Mouse (Mus musculus) embryonic fibroblast, embryonic 13.5 days (primary cell): ENCODE data around the gene Tmem63c. TPM values are rescaled to one million over a fixed set of nuclear protein-coding genes. Genes with fewer than 3 reads are reported as not detected.
A peak's percentile ranks its signal among the peaks of the same experiment; 100 is the strongest.

ENCODE experiments used
- H3K27ac ChIP-seq: 2 replicates; pipeline ENCODE4 v1.5.1; 2012; ENCODE audit warnings: low read length, control low read depth, inconsistent platforms; ENCODE audit not compliant: insufficient read depth
- H3K4me1 ChIP-seq: 2 replicates; pipeline ENCODE4 v1.6.1; 2011; ENCODE audit warnings: low read length; ENCODE audit not compliant: control insufficient read depth, insufficient read depth
- H3K4me3 ChIP-seq: 2 replicates; pipeline ENCODE4 v1.5.1; 2011; ENCODE audit warnings: mild to moderate bottlenecking, control low read depth, low read length; ENCODE audit not compliant: insufficient read depth
- CTCF ChIP-seq: IDR thresholded peaks from 2 replicates; pipeline ENCODE4 v1.5.1; 2011; ENCODE audit warnings: mild to moderate bottlenecking, control low read depth, low read length, moderate library complexity, borderline replicate concordance; ENCODE audit not compliant: insufficient read depth
- POLR2A ChIP-seq: IDR thresholded peaks from 2 replicates; pipeline ENCODE4 v1.6.1; 2011; ENCODE audit warnings: low read depth, mild to moderate bottlenecking, control low read depth, low read length, moderate library complexity
- polyA plus RNA-seq: library from polyadenylated mRNA; stranded (reverse); fragments of >200 nt; gene quantifications from 2 replicates; pipeline ENCODE4 v1.2.4, GENCODE M21; 2011; ENCODE audit warnings: low read depth; ENCODE audit not compliant: missing spikeins, insufficient read length

Tmem63c gene
- polyA plus RNA-seq, 1 experiment = not detected

- no peak for TF ChIP-seq POLR2A
- no peak for TF ChIP-seq CTCF
- H3K4me1 ChIP-seq = no peaks in the 10 kb centered on the region
- no peak overlapping the region for H3K27ac ChIP-seq
- no peak overlapping the region for H3K4me3 ChIP-seq
Measured at GRCm38 (mm10) chr12:87107357-87107977, 86.3 kb downstream of the Tmem63c start.

- Histone ChIP-seq H3K27ac (no peak overlapping the region), H3K4me3 (no peak overlapping the region), H3K4me1 (no peaks in the 10 kb centered on the region)
- TF ChIP-seq CTCF (no peak), POLR2A (no peak)
Measured at GRCm38 (mm10) chr12:87121918-87122589, 100.9 kb downstream of the Tmem63c start.

GRCm38 (mm10) chr12:87127256-87127655, 106.1 kb downstream of the Tmem63c start:
- H3K27ac ChIP-seq = no peak overlapping the region
- H3K4me1 ChIP-seq = no peaks in the 10 kb centered on the region
- no peak overlapping the region for H3K4me3 ChIP-seq
- TF ChIP-seq CTCF (no peak), POLR2A (no peak)

DNA sequence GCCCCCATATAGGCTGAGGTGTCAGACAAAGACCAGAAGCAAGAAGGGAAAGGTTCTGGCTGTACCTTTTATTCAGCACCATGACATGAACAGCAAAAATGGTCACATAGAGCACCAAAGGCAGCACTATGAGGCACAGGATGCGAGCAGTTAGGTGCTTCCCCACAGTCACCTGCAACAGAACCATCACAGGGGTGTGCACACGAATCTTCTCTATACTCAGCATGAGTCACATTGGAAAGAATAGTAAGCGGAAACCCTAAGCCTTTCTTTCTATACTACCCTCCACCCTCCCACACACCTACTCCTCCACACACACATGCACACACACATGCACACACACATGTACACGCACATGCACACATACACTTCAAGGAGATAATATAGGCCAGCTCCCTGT, 109.1 kb downstream of the Tmem63c start:
- Histone ChIP-seq H3K27ac (no peak overlapping the region), H3K4me1 (no peaks in the 10 kb centered on the region), H3K4me3 (no peak overlapping the region)
- TF ChIP-seq CTCF (no peak), POLR2A (no peak)

DNA sequence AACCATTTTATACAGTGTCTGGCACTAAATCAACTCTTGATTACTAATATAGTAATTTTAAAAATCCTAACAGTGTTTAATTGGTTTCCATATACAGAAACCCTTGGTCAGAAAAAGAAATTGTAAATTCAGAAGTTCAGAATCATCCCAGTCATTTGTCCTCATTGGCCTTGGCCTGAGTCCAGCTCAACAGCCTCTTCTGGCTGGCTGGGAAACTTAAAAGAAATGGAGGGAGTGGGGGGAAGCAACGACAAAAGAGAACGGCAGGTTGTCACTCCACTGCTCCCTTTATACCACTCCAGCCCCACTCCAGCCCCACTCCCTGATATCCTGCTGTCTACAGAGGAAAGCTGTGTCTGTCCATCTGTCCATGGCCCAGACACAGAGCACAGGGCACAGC, 110.0 kb downstream of the Tmem63c start:
- Histone ChIP-seq H3K4me1 (no peaks in the 10 kb centered on the region), H3K27ac (no peak overlapping the region), H3K4me3 (no peak overlapping the region)
- TF ChIP-seq POLR2A = no peak
- no peak for TF ChIP-seq CTCF

GRCm38 (mm10) chr12:87131619-87132018, 110.5 kb downstream of the Tmem63c start:
- H3K4me1 ChIP-seq = no peaks in the 10 kb centered on the region
- H3K4me3 ChIP-seq = no peak overlapping the region
- no peak overlapping the region for H3K27ac ChIP-seq
- no peak for TF ChIP-seq POLR2A
- TF ChIP-seq CTCF = 0 out of 2 replicates have a peak, but pooled peaks have one; percentile 14

- H3K4me3 ChIP-seq = no peak overlapping the region
- TF ChIP-seq CTCF (no peak), POLR2A (no peak)
- H3K4me1 ChIP-seq = no peaks in the 10 kb centered on the region
- H3K27ac ChIP-seq = no peak overlapping the region
Measured at GRCm38 (mm10) chr12:87132210-87132609, 111.1 kb downstream of the Tmem63c start.

DNA sequence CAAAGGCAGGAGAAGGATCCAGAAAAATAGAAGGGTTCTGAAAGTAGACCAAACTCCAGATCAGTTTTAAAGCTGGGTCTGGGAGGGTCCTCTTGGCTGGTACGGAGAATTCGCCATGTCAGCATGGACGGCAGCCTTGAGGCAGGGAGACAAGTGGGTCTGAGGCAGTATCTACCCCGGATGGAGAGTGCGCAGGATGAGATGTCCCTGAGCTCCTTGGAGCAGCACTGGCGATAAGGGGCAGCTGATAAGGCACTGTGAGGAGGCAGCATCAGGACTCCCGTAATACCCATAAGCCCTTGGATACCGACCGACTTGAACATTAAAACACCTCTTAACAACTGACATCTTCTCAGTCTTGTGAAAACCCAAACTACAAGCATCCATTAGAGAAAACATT, 111.6 kb downstream of the Tmem63c start:
- H3K27ac ChIP-seq = no peak overlapping the region
- TF ChIP-seq POLR2A (no peak), CTCF (no peak)
- no peaks in the 10 kb centered on the region for H3K4me1 ChIP-seq
- no peak overlapping the region for H3K4me3 ChIP-seq

GRCm38 (mm10) chr12:87137439-87138341, 116.5 kb downstream of the Tmem63c start:
- TF ChIP-seq POLR2A = no peak
- no peak for TF ChIP-seq CTCF

DNA sequence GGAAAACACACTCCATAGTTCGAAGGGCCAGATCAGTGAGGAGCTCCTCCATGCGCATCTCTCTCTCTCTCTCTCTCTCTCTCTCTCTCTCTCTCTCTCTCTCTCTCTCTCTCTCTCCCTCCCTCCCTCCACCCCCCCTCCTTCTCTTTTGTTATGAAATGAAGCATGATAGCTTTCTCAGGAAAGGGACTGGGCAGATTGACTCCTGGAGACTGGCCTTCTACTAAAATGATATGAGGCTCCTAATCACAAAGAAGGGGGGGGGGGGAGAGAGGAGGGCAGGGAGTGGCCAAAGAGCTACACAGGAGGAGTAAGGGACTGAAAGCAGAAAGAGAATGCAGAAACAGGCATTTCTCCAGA, 117.2 kb downstream of the Tmem63c start:
- Histone ChIP-seq H3K4me1 (no peaks in the 10 kb centered on the region), H3K4me3 (no peak overlapping the region), H3K27ac (no peak overlapping the region)
- TF ChIP-seq POLR2A = no peak
- no peak for TF ChIP-seq CTCF

More at GRCm38 (mm10) chr12:87137439-87138341, 116.5 kb downstream of the Tmem63c start:
- no peak overlapping the region for H3K27ac ChIP-seq
- no peaks in the 10 kb centered on the region for H3K4me1 ChIP-seq
- no peak overlapping the region for H3K4me3 ChIP-seq
